Mouse (Mus musculus): ENCODE results near the gene Sel1l.

Gene Sel1l

DNA sequence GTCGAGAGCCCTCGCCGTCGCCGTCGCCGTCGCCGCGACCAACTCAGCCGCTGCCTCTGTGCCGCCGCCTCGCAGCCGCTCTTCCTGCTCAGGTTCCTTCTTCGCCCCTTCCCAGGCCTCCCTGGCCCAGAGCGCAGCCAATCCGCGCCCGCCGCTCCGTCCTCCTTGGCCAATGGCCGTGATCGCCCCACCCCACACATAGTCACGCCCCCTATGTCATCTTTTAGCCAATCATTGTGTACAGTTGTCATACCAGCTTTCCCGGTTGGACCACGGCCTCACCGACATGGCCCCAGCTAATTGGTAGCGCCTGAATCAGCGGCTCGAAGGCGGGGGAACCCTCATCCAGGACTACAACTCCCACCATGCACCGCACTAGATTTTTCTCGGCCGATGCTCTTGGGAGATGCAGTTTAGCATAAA lies at the start of gene Sel1l:
Gene Sel1l, minus strand, starts transcription at position 113 of the 423 bp plus-strand sequence.
- DNase-seq (ENCODE audit: low spot score) = peak; percentile 93

DNA sequence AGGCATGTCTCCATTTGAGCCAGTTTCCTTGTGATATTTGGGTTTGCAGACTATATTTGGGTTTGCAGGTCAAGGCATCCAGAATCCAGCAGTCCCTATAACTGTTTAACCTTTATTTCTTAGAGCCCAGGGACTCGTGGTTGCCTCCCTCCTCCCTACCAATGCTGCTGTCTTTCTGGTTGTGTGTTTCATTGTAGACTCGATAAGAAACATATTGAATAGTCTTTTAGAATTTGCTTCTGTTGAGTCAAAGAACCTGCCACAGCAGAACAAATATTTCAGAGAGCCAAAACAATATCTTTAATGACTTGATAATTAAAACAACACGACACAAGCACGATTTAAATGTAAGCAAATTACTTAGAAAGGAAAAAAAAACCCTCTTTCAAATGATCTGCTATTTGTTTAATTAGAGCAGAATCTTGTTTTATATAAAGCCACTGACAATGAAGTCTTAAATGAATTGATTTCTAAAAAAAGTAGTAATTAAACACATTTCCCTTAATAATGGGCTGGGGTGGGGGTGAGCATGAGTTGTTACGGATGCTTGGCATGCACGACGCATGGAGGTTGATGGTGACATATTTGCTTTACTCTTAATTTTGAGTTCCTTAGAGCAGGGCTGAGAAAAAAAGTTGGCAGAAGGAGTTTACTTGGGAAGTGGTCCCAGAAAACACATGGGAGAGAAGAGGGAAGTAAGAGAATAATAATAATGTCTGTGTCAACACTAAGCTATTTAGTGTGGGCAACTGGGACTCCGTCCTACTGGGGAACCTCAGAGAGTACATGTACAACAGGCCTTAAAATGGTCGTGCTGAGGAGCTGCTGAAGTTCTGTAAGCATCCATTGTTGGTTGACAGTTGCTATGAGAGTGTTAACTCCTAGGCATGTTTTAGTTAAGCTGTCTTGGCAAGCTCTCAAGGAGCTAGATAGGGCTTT lies 43.9 kb upstream of the Sel1l start:
- DNase-seq (ENCODE audit: low spot score) = no peak

- no peak for DNase-seq (ENCODE audit: low spot score)
Observed at GRCm38 (mm10) chr12:91880431-91880830, 31.5 kb upstream of the Sel1l start.

- DNase-seq (ENCODE audit: low spot score) = no peak
Observed at GRCm38 (mm10) chr12:91878912-91879250, 29.9 kb upstream of the Sel1l start.

DNA sequence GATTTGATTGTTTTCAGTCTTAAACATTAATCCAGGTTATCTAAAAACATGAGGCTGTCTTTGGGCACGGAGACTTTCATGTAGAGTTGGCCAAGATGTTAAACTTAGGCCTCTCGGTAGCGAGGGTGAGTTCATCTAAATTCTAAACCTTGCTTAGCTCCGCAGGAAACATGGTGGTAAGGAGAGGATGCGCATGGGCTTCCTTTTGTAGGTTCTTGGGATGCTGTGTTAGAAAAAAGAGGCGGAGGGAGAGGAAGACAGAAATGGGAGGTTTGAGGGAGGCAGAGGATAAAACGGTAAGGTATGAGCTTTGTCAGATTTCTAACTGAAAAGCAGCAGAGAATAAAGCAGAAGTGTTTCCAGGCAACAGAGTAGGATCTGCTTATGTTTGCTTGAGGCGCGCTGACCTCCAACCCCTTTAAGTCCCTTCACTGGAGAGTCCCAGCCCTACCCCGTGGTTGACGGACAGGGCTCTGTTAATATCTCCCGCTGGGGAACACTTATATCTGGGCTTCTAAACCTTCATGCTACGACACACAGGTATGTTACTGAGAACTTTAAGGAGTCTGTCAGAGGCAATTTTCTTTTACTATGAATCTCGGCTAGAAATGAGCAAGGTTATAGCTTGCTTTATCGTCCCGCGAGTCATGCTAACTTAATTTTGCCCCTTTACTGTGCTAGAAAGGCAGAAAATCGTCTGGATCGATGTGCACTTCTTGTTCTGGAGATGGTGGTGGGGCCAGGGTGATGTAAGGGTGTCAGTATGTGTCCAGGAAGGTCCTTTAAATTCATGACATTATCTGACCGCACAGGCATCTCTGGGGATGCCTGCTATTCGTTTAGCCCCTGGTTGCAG lies 29.3 kb upstream of the Sel1l start:
- no peak for DNase-seq (ENCODE audit: low spot score)

DNA sequence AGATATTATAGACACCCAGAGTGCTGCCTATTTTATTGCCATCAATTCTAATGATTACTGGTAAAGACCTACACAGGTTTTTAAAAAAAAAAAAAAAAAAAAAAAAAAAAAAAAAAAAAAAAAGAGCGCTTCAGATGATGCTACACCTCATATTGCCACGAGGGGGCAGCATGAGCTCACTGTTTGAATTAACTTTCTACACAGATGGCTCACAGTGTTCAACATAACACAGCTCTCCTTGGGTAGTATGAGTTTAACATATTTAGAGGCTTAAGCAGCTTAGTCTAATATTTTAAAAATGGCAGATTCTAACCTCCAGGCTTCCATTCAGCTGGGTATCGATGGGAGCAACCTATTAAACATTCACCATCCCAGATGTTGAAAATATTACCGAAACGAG lies 28.7 kb upstream of the Sel1l start:
- no peak for DNase-seq (ENCODE audit: low spot score)

DNA sequence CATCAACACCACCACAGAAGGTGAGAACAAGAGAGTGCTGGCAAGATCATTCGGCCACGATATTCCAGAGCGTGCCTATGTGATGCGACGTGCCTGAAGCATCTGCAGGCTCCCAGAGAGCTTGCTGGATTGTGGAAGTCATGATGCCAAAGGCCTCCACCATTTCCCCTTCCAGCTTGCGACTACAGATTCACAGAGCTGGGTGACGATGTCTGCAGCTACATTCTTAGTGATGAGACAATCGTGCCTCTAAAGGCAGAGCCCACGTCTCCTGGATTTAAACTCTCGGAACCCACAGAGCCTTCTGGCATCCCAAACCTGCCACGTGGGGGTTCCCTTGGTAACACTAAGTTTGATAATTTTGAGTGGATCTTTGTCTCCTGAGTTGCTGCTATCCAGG lies 21.7 kb upstream of the Sel1l start:
- DNase-seq (ENCODE audit: low spot score) = no peak

GRCm38 (mm10) chr12:91869352-91869751 lies 20.4 kb upstream of the Sel1l start:
- no peak for DNase-seq (ENCODE audit: low spot score)

GRCm38 (mm10) chr12:91854330-91854729 lies 5.4 kb upstream of the Sel1l start:
- no peak for DNase-seq (ENCODE audit: low spot score)

DNA sequence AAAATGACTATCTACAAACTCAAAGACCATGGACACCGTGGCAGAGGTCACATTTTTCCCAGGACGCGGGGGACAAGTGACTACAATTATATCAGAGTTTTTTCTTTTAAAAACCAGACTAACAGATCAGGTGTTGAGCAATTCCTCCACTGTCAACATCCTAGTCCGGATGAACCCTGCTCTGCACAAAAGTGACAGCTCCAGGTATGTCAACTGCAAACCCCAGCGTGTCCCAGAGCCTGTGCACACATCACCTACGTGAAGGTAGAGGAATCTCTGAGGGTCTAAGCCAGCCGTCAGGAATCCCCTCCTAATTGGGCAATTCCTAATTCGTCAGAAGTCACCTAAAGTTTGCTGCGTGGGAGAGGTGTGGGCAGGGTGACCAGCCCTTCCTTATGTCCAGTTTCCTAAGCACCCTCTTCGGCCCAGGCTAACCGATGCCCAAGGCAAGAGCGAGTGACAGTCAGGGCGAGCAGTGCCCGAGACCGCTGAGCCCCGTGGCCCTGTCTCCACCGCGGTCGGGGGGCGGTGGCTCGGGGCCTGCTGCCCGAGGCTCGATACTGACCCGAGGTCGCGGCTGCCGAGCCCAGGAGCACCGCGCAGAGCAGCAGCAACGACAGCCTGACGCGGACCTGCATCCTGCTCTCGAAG lies 438 bp downstream of the Sel1l start:
- no peak for DNase-seq (ENCODE audit: low spot score)

GRCm38 (mm10) chr12:91846038-91846437 lies 2.9 kb downstream of the Sel1l start:
- no peak for DNase-seq (ENCODE audit: low spot score)

GRCm38 (mm10) chr12:91845393-91845792 lies 3.6 kb downstream of the Sel1l start:
- DNase-seq (ENCODE audit: low spot score) = no peak

DNA sequence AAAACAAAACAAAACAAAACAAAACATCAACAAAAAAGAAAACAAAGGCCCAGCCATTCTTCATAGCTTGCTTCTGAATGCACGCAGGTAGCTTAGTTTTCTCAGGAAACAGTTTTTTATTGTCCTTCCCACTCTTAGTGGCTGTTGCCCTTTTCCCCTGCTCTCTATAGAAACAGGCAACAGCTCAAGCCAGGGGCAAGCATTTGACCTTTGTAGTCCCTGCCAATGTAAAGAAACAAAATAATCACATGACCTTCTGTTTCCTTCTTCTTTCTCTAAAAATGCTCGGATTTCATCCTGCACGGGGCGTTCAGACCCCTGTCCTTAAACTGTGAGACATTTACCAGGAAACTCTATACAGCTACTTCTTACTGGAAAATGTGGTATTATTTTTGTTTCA lies 4.4 kb downstream of the Sel1l start:
- no peak for DNase-seq (ENCODE audit: low spot score)

GRCm38 (mm10) chr12:91843888-91844287 lies 5.1 kb downstream of the Sel1l start:
- no peak for DNase-seq (ENCODE audit: low spot score)

- no peak for DNase-seq (ENCODE audit: low spot score)
Observed at GRCm38 (mm10) chr12:91841714-91842113, 7.2 kb downstream of the Sel1l start.

DNA sequence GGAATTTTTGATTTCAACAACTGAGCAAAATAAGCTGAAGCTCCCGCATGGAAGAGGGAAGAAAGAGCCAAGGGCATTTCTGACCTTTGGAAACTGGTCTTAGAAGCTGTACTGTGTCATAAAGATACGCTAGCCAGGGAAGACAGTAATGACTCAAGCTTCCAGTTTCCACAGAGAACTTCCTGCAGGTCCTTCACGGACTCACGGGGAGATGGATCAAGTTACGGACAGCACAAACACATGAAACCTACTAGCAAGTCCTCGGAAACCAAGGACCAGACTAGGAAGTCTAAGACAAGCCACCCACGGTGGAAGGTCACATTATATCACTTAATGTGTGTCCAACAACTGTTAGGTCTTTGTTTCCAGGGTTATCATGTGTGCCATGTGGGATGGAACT lies 10.7 kb downstream of the Sel1l start:
- DNase-seq (ENCODE audit: low spot score) = no peak

DNA sequence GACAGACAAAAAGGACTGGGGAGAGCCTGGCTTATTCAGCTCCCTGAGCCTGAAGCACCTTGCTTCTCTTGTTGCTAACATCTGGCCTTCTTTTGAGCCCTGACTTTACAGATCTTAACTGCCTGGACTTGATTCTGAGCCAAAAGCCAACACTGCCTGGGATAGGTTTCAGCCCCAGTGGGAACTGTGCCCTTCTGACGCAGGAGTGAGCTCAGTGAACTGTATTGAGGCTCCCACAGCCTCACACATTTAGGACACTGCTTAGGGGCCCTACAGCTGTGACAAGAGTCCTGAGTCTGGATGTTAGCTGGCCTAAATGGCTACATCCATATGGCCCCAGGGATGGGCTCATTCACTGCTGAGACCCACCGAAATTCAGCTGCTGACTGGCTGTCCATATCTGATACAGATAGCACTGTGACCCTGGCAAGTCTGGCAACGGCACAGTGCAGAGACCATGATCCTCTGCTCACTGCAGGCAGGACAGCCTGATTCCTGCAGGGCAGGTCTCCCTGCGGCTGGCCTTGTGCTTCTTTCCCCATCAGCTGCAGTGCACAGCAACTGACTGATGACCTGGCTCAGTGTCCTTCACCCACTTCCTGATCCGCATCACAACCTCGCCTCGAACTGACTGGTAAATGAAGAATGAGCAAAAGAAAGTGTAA lies 11.4 kb downstream of the Sel1l start:
- no peak for DNase-seq (ENCODE audit: low spot score)

DNA sequence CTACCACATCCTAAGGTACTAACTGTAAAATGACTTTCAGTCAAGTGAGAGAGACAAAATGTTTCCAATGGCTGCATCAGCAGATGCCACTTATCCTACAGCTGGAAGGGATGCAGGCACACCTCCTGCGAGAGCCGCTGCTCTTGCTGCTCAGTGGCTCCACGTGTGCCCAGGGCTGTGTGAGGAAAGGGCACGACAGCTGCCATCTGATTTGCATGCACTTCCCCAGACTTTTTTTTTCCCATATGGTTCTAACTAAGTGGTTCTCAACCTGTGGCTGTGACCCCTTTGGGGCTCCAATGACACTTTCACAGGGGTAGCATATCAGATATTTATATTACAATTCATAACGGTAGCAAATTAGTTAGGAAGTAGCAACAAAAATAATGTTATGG lies 15.0 kb downstream of the Sel1l start:
- no peak for DNase-seq (ENCODE audit: low spot score)

DNA sequence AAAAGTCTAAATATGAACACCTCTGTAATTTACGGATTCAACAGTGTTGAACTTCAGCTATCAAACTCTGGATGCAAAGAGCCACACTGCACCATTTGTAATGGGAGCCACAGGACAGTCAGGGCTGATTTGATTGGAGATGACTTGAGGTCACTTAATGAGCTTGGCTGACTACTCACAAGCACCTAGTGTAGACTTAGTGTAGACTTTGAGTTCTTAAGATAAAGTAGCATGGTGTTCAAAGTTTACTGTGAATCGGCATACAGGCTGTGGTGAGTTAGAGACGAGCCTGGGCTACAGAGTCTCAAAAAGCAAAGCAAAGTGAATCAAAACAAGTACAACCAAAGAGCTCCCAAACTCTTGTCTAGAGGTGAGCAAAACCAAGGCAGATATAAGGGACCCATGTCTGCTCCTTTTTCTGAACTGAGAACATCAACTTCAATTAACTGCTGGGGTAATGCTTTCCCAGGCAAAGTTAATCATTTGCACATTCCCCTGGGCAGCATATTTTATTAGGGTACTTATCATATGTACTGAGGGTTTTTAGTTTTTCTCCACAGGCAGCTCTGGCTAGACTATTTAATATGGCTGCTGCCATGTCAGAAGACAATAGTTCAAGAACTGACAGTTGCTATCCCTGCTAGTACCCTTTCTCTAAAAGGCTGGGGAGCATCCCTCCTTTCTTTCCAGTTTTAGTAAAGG lies 15.6 kb downstream of the Sel1l start:
- DNase-seq (ENCODE audit: low spot score) = no peak

GRCm38 (mm10) chr12:91831410-91831809 lies 17.5 kb downstream of the Sel1l start:
- DNase-seq (ENCODE audit: low spot score) = no peak

- no peak for DNase-seq (ENCODE audit: low spot score)
Observed at GRCm38 (mm10) chr12:91820461-91820860, 28.5 kb downstream of the Sel1l start.
